Mouse (Mus musculus): ENCODE measurements around the gene A830031A19Rik. TPM values are rescaled to one million over a fixed set of nuclear protein-coding genes. Genes with fewer than 3 reads are reported as not detected.

A830031A19Rik gene
- not detected for polyA plus RNA-seq (2014; fragmentation: Illumina TruSeq; extraction: RNeasy Lipid Tissue Mini Kit (QIAGEN cat#74804); ENCODE audit: low replicate concordance)

GRCm38 (mm10) chr11:24074634-24075104 is at the start of gene A830031A19Rik:
A830031A19Rik (minus strand) TSS chr11:24075054.

DNA sequence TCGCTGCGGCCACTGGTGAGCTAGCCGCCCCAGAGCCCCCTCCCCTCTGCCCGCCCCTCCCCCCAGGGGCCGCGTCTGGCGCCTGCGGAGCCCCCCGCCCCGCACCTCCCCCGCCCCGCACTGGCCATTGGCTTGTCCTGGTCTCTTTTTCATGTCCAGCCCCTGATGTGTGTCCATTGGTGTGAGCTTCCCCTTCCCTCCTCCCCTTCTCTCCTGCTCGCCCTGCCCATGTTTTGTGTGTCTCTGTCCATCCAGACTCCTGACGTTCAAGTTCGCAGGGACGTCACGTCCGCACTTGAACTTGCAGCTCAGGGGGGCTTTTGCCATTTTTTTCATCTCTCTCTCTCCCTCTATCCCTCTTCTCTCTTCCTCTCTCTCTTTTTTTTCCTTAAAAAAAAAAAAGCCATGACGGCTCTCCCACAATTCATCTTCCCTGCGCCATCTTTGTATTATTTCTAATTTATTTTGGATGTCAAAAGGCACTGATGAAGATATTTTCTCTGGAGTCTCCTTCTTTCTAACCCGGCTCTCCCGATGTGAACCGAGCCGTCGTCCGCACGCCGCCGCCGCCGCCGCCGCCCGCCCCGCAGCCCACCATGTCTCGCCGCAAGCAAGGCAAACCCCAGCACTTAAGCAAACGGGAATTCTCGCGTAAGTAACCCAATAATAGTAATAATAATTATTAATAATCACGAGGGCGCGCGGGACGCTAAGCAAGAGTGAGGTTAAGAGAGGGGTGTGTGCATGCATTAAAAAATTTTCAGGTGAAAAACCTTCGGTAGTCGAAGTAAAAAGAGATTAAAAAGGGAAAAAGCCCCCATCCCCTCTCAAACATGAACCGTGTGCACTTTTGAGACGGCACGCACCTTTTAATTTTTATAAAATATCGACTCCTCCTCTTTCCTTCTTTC is 3.2 kb upstream of the A830031A19Rik start, which contains the start of gene Bcl11a:
Bcl11a (plus strand) TSS at position 262 of the 911 bp plus-strand sequence.

Other genes starting within 250 kb of the A830031A19Rik start
- 33.9 TPM for gene Papolg, start 179.8 kb downstream of the A830031A19Rik start, polyA plus RNA-seq (2014; fragmentation: Illumina TruSeq; extraction: RNeasy Lipid Tissue Mini Kit (QIAGEN cat#74804); ENCODE audit: low replicate concordance)
- gene Bcl11a, start 3.0 kb upstream of the A830031A19Rik start, polyA plus RNA-seq (2014; fragmentation: Illumina TruSeq; extraction: RNeasy Lipid Tissue Mini Kit (QIAGEN cat#74804); ENCODE audit: low replicate concordance), result 7.0 TPM

All from small intestine, adult 10 weeks (tissue).